ENCODE assay signal across 8 mouse cellular contexts in genomic region chr16:92470706-92471105, GRCm38 (mm10). TPM values are rescaled to one million over a fixed set of nuclear protein-coding genes. Genes with fewer than 3 reads are reported as not detected.
DNase-seq lines count a peak whose midpoint lies in the region; ATAC-seq and TF ChIP-seq lines count a peak whose summit lies in the region.

Rcan1 (minus strand) TSS chr16:92470867.

- DNase-seq in lung, adult 18-20 months: no peak
- DNase-seq in heart, postnatal 0 days (ENCODE audit: low spot score): no peak
- no peak for DNase-seq in limb, embryonic 10.5 days (ENCODE audit: low spot score)
- DNase-seq in spleen, adult 12 weeks (ENCODE audit: low spot score): no peak
- no peak for DNase-seq in embryo, embryonic 10 days (ENCODE audit: low spot score)

- no peaks in the 10 kb centered on the region for H3K36me3 ChIP-seq in lung, embryonic 15.5 days
- no peaks in the 10 kb centered on the region for H3K36me3 ChIP-seq in embryonic facial prominence, embryonic 13.5 days
- H3K36me3 ChIP-seq in heart, postnatal 0 days (replicated peaks; ENCODE audit: control insufficient read depth, insufficient read depth, low read length): no peaks in the 10 kb centered on the region
- no peaks in the 10 kb centered on the region for H3K36me3 ChIP-seq in limb, embryonic 10.5 days

- no peak within 1 kb of the TSS for H3K27ac ChIP-seq in lung, embryonic 15.5 days
- H3K27ac ChIP-seq in embryonic facial prominence, embryonic 13.5 days: no peak within 1 kb of the TSS
- no peak within 1 kb of the TSS for H3K27ac ChIP-seq in heart, postnatal 0 days (ENCODE audit: low read depth)
- H3K27ac ChIP-seq in limb, embryonic 10.5 days: no peak within 1 kb of the TSS

- H3K4me2 ChIP-seq in lung, embryonic 15.5 days: no peak within 1 kb of the TSS
- no peak within 1 kb of the TSS for H3K4me2 ChIP-seq in embryonic facial prominence, embryonic 13.5 days
- H3K4me2 ChIP-seq in heart, postnatal 0 days (ENCODE audit: low read depth, low read length): no peak within 1 kb of the TSS

- no peak for TF ChIP-seq CTCF in heart, postnatal 0 days (IDR thresholded peaks at IDR 0.05; ENCODE audit: low read depth)

- H3K4me3 ChIP-seq in lung, embryonic 15.5 days: no peak within 1 kb of the TSS
- H3K4me3 ChIP-seq in embryonic facial prominence, embryonic 13.5 days: no peak within 1 kb of the TSS
- H3K4me3 ChIP-seq in heart, postnatal 0 days (ENCODE audit: low read depth, low read length): no peak within 1 kb of the TSS
- no peak within 1 kb of the TSS for H3K4me3 ChIP-seq in limb, embryonic 10.5 days

- no peak for TF ChIP-seq EP300 in heart, postnatal 0 days (IDR thresholded peaks at IDR 0.05; ENCODE audit: low read depth)

- H3K9me3 ChIP-seq in lung, embryonic 15.5 days: no peaks in the 10 kb centered on the region
- H3K9me3 ChIP-seq in embryonic facial prominence, embryonic 13.5 days: no peaks in the 10 kb centered on the region
- no peaks in the 10 kb centered on the region for H3K9me3 ChIP-seq in heart, postnatal 0 days (replicated peaks; ENCODE audit: control insufficient read depth, low read length)
- no peaks in the 10 kb centered on the region for H3K9me3 ChIP-seq in limb, embryonic 10.5 days (replicated peaks)

- H3K9ac ChIP-seq in lung, embryonic 15.5 days: no peak within 1 kb of the TSS
- H3K9ac ChIP-seq in embryonic facial prominence, embryonic 13.5 days: no peak within 1 kb of the TSS
- H3K9ac ChIP-seq in heart, postnatal 0 days (replicated peaks; ENCODE audit: low read depth, low read length): no peak within 1 kb of the TSS

- no peaks in the 10 kb centered on the region for H3K27me3 ChIP-seq in lung, embryonic 15.5 days
- H3K27me3 ChIP-seq in embryonic facial prominence, embryonic 13.5 days: no peaks in the 10 kb centered on the region
- no peaks in the 10 kb centered on the region for H3K27me3 ChIP-seq in heart, postnatal 0 days (ENCODE audit: control insufficient read depth, insufficient read depth, low read length)
- H3K27me3 ChIP-seq in limb, embryonic 10.5 days (ENCODE audit: low read depth, poor library complexity, severe bottlenecking): no peaks in the 10 kb centered on the region

- no peak for ATAC-seq in lung, embryonic 15.5 days (ENCODE audit: borderline replicate concordance, extremely low read depth, low FRiP score, low TSS enrichment)
- no peak for ATAC-seq in embryonic facial prominence, embryonic 13.5 days (ENCODE audit: insufficient number of reproducible peaks, insufficient read depth, low FRiP score, low TSS enrichment, low read depth)
- ATAC-seq in heart, postnatal 0 days (ENCODE audit: insufficient read depth, low read depth): no peak
- ATAC-seq in inflammation-experienced regulatory T-cells, adult 6 months: no peak

- 70% methylated on average over 6 of the region's 6 CpGs for WGBS in lung, embryonic 15.5 days
- WGBS in embryonic facial prominence, embryonic 13.5 days: 67% methylated on average over 6 of the region's 6 CpGs
- 69% methylated on average over 6 of the region's 6 CpGs for WGBS in heart, postnatal 0 days
- WGBS in limb, embryonic 10.5 days: 65% methylated on average over 6 of the region's 6 CpGs

- H3K4me1 ChIP-seq in lung, embryonic 15.5 days: peaks cover 19% of the 10 kb centered on the region
- no peaks in the 10 kb centered on the region; the same call in 1 of the 2 replicates for H3K4me1 ChIP-seq in embryonic facial prominence, embryonic 13.5 days
- no peaks in the 10 kb centered on the region for H3K4me1 ChIP-seq in heart, postnatal 0 days (ENCODE audit: control insufficient read depth, insufficient read depth)
- H3K4me1 ChIP-seq in limb, embryonic 10.5 days: 0 out of 2 replicates have a peak, but pooled peaks cover 11% of the 10 kb centered on the region

RNA-seq across cellular contexts. Expression of gene Rcan1, which starts in this region (rescaled TPM):
- 47.9 and 51.4 TPM in 2 replicates for polyA plus RNA-seq in lung, embryonic 15.5 days (2015; fragmentation: Nextera tagmentation; extraction: Ambion mirVana)
- polyA plus RNA-seq in embryonic facial prominence, embryonic 13.5 days (2015; fragmentation: Nextera tagmentation; extraction: Ambion mirVana): 34.9 and 37.2 TPM in 2 replicates
- 83.7 and 94.7 TPM in 2 replicates for total RNA-seq in heart, postnatal 0 days (2014; rRNA removed; ENCODE audit: low replicate concordance)
- 52.8 and 64.6 TPM in 2 replicates for polyA plus RNA-seq in heart, postnatal 0 days (2015; fragmentation: Nextera tagmentation; extraction: Ambion mirVana)
- polyA plus RNA-seq in limb, embryonic 10.5 days (2016; fragmentation: Nextera tagmentation; extraction: Ambion mirVana): 26.1 and 28.0 TPM in 2 replicates
- 1 to 10 TPM; 1.8 to 3.3 (median 1.9) TPM for polyA plus RNA-seq in inflammation-experienced regulatory T-cells, adult 6 months (2017; shearing (Covaris generic))
